Comparison of ENCODE assay signal across 8 mouse cellular contexts in genomic region chr3:14887686-14888295, GRCm38 (mm10). TPM values are rescaled to one million over a fixed set of nuclear protein-coding genes. Genes with fewer than 3 reads are reported as not detected.
DNase-seq lines count a peak whose midpoint lies in the region; ATAC-seq and TF ChIP-seq lines count a peak whose summit lies in the region.

No protein-coding gene starts in this region.

- no peaks in the 10 kb centered on the region for H3K27me3 ChIP-seq in heart, embryonic 16.5 days (ENCODE audit: control insufficient read depth, insufficient read depth, low read length)
- no peaks in the 10 kb centered on the region for H3K27me3 ChIP-seq in hindbrain, embryonic 16.5 days (replicated peaks; ENCODE audit: control insufficient read depth, insufficient read depth, low read length)
- H3K27me3 ChIP-seq in midbrain, embryonic 13.5 days = peaks cover 11% of the 10 kb centered on the region

- ATAC-seq in heart, embryonic 16.5 days (replicated peaks; ENCODE audit: extremely low read depth, insufficient read depth, low FRiP score) = no peak
- no peak for ATAC-seq in hindbrain, embryonic 16.5 days
- no peak for ATAC-seq in midbrain, embryonic 13.5 days

- intact Hi-C loops in heart, postnatal 14 days (cut with DNase I) = no loop called here
- intact Hi-C loops in gastrocnemius, postnatal 14 days (cut with DNase I; ENCODE audit: low total_unique reads) = no loop called here

- 66% methylated on average over 10 of the region's 10 CpGs for WGBS in heart, embryonic 16.5 days
- 13% methylated on average over 10 of the region's 10 CpGs for WGBS in bone marrow, adult 2 months
- 67% methylated on average over 10 of the region's 10 CpGs for WGBS in hindbrain, embryonic 16.5 days
- 72% methylated on average over 10 of the region's 10 CpGs for WGBS in midbrain, embryonic 13.5 days

- no peaks in the 10 kb centered on the region for H3K9me3 ChIP-seq in heart, embryonic 16.5 days (replicated peaks; ENCODE audit: control insufficient read depth, low read length)
- H3K9me3 ChIP-seq in hindbrain, embryonic 16.5 days (ENCODE audit: control insufficient read depth, low read length) = no peaks in the 10 kb centered on the region
- no peaks in the 10 kb centered on the region for H3K9me3 ChIP-seq in midbrain, embryonic 13.5 days

- DNase-seq in heart, postnatal 14 days = no peak
- no peak for DNase-seq in embryo, embryonic 10.5 days (ENCODE audit: low spot score)
- DNase-seq in urinary bladder, adult 18-20 months (ENCODE audit: low spot score in 2 of 2) = no peak
- no peak for DNase-seq in gastrocnemius, postnatal 14 days

- peak overlapping the region; percentile 83; the same call in 1 of the 2 replicates for H3K4me2 ChIP-seq in heart, embryonic 16.5 days (ENCODE audit: low read depth, low read length)
- peak overlapping the region; percentile 82 for H3K4me2 ChIP-seq in hindbrain, embryonic 16.5 days (ENCODE audit: low read length)
- H3K4me2 ChIP-seq in midbrain, embryonic 13.5 days (replicated peaks) = no peak overlapping the region

- no peaks in the 10 kb centered on the region for H3K4me1 ChIP-seq in heart, embryonic 16.5 days (ENCODE audit: control insufficient read depth, insufficient read depth, low read length)
- H3K4me1 ChIP-seq in bone marrow, adult 2 months (ENCODE audit: control insufficient read depth, insufficient read depth, low read length) = peaks cover 2% of the 10 kb centered on the region; the same call in 1 of the 2 replicates
- H3K4me1 ChIP-seq in hindbrain, embryonic 16.5 days (ENCODE audit: control insufficient read depth, insufficient read depth, low read depth, low read length) = no peaks in the 10 kb centered on the region; the same call in 1 of the 2 replicates
- H3K4me1 ChIP-seq in midbrain, embryonic 13.5 days (replicated peaks) = no peaks in the 10 kb centered on the region

- TF ChIP-seq CTCF in bone marrow, adult 2 months (IDR thresholded peaks at IDR 0.05; ENCODE audit: control insufficient read depth, insufficient read depth, low read length) = no peak

- H3K27ac ChIP-seq in heart, embryonic 16.5 days (ENCODE audit: low read length) = no peak overlapping the region
- H3K27ac ChIP-seq in bone marrow, adult 2 months (ENCODE audit: control insufficient read depth, insufficient read depth, low read depth, low read length, poor library complexity) = peak overlapping the region; percentile 68
- H3K27ac ChIP-seq in hindbrain, embryonic 16.5 days (ENCODE audit: low read depth, low read length) = no peak overlapping the region
- H3K27ac ChIP-seq in midbrain, embryonic 13.5 days = no peak overlapping the region

- no peak for TF ChIP-seq POLR2A in bone marrow, adult 2 months (IDR thresholded peaks at IDR 0.05; ENCODE audit: borderline replicate concordance, control insufficient read depth, low read depth, low read length)

- peak overlapping the region; percentile 2; the same call in 1 of the 2 replicates for H3K4me3 ChIP-seq in heart, embryonic 16.5 days (ENCODE audit: low read length)
- peak overlapping the region; percentile 69 for H3K4me3 ChIP-seq in bone marrow, adult 2 months (replicated peaks; ENCODE audit: control insufficient read depth, low read depth, low read length)
- no peak overlapping the region for H3K4me3 ChIP-seq in hindbrain, embryonic 16.5 days (ENCODE audit: low read length)
- peak overlapping the region; percentile 79; the same call in 1 of the 2 replicates for H3K4me3 ChIP-seq in midbrain, embryonic 13.5 days (replicated peaks)

- no peak overlapping the region for H3K9ac ChIP-seq in heart, embryonic 16.5 days (ENCODE audit: low read length)
- no peak overlapping the region for H3K9ac ChIP-seq in hindbrain, embryonic 16.5 days (ENCODE audit: low read depth, low read length)
- no peak overlapping the region for H3K9ac ChIP-seq in midbrain, embryonic 13.5 days (replicated peaks)

- no peaks in the 10 kb centered on the region for H3K36me3 ChIP-seq in heart, embryonic 16.5 days (ENCODE audit: control insufficient read depth, insufficient read depth)
- H3K36me3 ChIP-seq in hindbrain, embryonic 16.5 days (ENCODE audit: control insufficient read depth, insufficient read depth, low read length) = no peaks in the 10 kb centered on the region
- H3K36me3 ChIP-seq in midbrain, embryonic 13.5 days = no peaks in the 10 kb centered on the region

RNA-seq across cellular contexts. Expression of gene Car2, which starts 1.7 kb away (rescaled TPM):
- polyA plus RNA-seq in heart, embryonic 16.5 days (2015; fragmentation: Nextera tagmentation; extraction: Ambion mirVana) = 39.5 and 59.6 TPM in 2 replicates
- total RNA-seq in heart, postnatal 14 days (2021) = 1 to 10 TPM; 8.0 TPM
- polyA plus RNA-seq in bone marrow, adult 2 months (2011; ENCODE audit: insufficient read depth, insufficient read length, low replicate concordance, missing spikeins) = 455 and 1,276 TPM in 2 replicates
- 52.2 and 65.5 TPM in 2 replicates for polyA plus RNA-seq in hindbrain, embryonic 16.5 days (2015; fragmentation: Nextera tagmentation; extraction: Ambion mirVana)
- polyA plus RNA-seq in midbrain, embryonic 13.5 days (2015; fragmentation: Nextera tagmentation; extraction: Ambion mirVana) = 20.3 and 22.0 TPM in 2 replicates
- 1 to 10 TPM; 7.2 to 8.4 TPM for total RNA-seq in gastrocnemius, postnatal 14 days (2021)

RNA-seq across cellular contexts. Expression of gene Car3, which starts 24.5 kb away (rescaled TPM):
- 5.4 and 9.1 TPM in 2 replicates for polyA plus RNA-seq in heart, embryonic 16.5 days (2015; fragmentation: Nextera tagmentation; extraction: Ambion mirVana)
- total RNA-seq in heart, postnatal 14 days (2021) = 10 to 100 TPM; 32.4 to 97.8 TPM
- polyA plus RNA-seq in bone marrow, adult 2 months (2011; ENCODE audit: insufficient read depth, insufficient read length, low replicate concordance, missing spikeins) = 19.2 and 25.4 TPM in 2 replicates
- polyA plus RNA-seq in hindbrain, embryonic 16.5 days (2015; fragmentation: Nextera tagmentation; extraction: Ambion mirVana) = 3.3 and 14.8 TPM in 2 replicates
- 1.5 TPM in 2 replicates for polyA plus RNA-seq in midbrain, embryonic 13.5 days (2015; fragmentation: Nextera tagmentation; extraction: Ambion mirVana)
- total RNA-seq in gastrocnemius, postnatal 14 days (2021) = 100 to 1,000 TPM; 553 to 694 TPM
